ENCODE assay signal across 8 mouse cellular contexts in the genomic region with DNA sequence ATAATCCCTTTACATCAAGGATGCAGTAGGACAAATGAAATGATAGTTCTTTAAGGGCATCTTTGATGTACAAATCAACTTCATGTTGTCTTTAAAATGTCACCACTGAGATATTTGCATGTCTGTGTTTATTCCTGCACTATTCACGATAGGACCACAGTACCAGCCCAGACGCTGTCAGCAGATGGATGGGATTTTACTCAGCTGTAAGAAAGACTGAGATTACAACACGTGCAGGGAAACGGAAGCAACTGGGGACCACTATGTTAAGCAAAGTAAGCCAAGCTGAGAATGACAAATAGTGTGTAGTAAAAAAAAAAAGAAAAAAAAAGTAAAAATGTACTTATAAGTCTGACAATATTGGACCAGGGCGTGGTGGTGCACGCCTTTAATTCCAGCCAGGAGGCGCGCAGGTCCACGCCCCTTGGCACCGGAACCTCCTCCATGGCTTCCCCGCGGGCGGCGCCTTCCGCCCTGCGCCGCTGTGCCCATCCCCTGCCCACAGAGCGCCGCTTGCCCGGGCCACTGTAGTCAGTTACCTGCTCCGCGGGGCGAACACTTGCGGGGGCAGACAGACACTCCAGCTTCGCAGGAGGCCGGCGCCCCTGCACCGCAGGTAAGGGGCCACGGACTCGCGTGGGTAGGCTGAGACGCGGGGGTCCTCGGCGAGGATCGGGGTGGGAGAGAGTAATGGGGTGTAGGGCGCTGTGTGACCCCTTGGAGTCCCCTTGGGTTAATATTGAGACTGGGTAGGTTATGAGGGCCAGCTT.
DNase-seq lines count a peak whose midpoint lies in the region; ATAC-seq and TF ChIP-seq lines count a peak whose summit lies in the region.
"Not testable (repeated sequence)": the region's sequence is repeated elsewhere in the genome, so short reads cannot be mapped to it uniquely, and the experiment has no call there.

No protein-coding gene starts in this region.

- peak; percentile 22 for DNase-seq in embryonic facial prominence, embryonic 11.5 days (ENCODE audit: low spot score)
- DNase-seq in heart, embryonic 10.5 days (ENCODE audit: low spot score); left cerebral cortex, adult 2 months (ENCODE audit: extremely low spot score in 1 of 2, low spot score in 2 of 2): not testable (repeated sequence)

- H3K79me2 ChIP-seq in myocyte (ENCODE audit: control insufficient read depth, insufficient read depth): not testable (repeated sequence)

- H3K9ac ChIP-seq in embryonic facial prominence, embryonic 11.5 days (replicated peaks; ENCODE audit: low read length); stomach, embryonic 15.5 days: not testable (repeated sequence)
- peak overlapping the region; percentile 57 for H3K9ac ChIP-seq in hindbrain, embryonic 16.5 days (ENCODE audit: low read depth, low read length)
- peak overlapping the region; percentile 62 for H3K9ac ChIP-seq in lung, embryonic 16.5 days (ENCODE audit: low read length)

- not testable (repeated sequence) for TF ChIP-seq POLR2A in myocyte (IDR thresholded peaks at IDR 0.05; ENCODE audit: insufficient read length, low read depth)

- not testable (repeated sequence) for H3K27ac ChIP-seq in embryonic facial prominence, embryonic 11.5 days (replicated peaks; ENCODE audit: low read depth, low read length); heart, embryonic 10.5 days; hindbrain, embryonic 16.5 days (ENCODE audit: low read depth, low read length); left cerebral cortex, adult 2 months; lung, embryonic 16.5 days (ENCODE audit: low read length); stomach, embryonic 15.5 days

- not testable (repeated sequence) for H3K36me3 ChIP-seq in embryonic facial prominence, embryonic 11.5 days (replicated peaks; ENCODE audit: control insufficient read depth, insufficient read depth, low read depth, low read length); heart, embryonic 10.5 days; hindbrain, embryonic 16.5 days (ENCODE audit: control insufficient read depth, insufficient read depth, low read length); lung, embryonic 16.5 days (ENCODE audit: control insufficient read depth, insufficient read depth, low read length); myocyte (ENCODE audit: control insufficient read depth, insufficient read depth); stomach, embryonic 15.5 days

- intact Hi-C loops in left cerebral cortex, adult 2 months (cut with DNase I): not testable (repeated sequence)

- H3K4me1 ChIP-seq in embryonic facial prominence, embryonic 11.5 days (ENCODE audit: control insufficient read depth, insufficient read depth, low read length); heart, embryonic 10.5 days; lung, embryonic 16.5 days (replicated peaks; ENCODE audit: control insufficient read depth, insufficient read depth, low read length); stomach, embryonic 15.5 days: not testable (repeated sequence)
- H3K4me1 ChIP-seq in hindbrain, embryonic 16.5 days (ENCODE audit: control insufficient read depth, insufficient read depth, low read depth, low read length): peaks cover 12% of the 10 kb centered on the region

- not testable (repeated sequence) for H3ac ChIP-seq in myocyte (ENCODE audit: control insufficient read depth, insufficient read length)

- 3% methylated on average over 36 of the region's 37 CpGs for WGBS in embryonic facial prominence, embryonic 11.5 days
- 2% methylated on average over 37 of the region's 37 CpGs for WGBS in heart, embryonic 10.5 days
- WGBS in hindbrain, embryonic 16.5 days: under 1% methylated on average over 36 of the region's 37 CpGs
- WGBS in lung, embryonic 16.5 days: 2% methylated on average over 35 of the region's 37 CpGs
- WGBS in stomach, embryonic 15.5 days: 1% methylated on average over 37 of the region's 37 CpGs

- H3K27me3 ChIP-seq in embryonic facial prominence, embryonic 11.5 days (ENCODE audit: control insufficient read depth, insufficient read depth, low read length): peaks cover 11% of the 10 kb centered on the region; the same call in 1 of the 2 replicates
- H3K27me3 ChIP-seq in heart, embryonic 10.5 days (ENCODE audit: insufficient read depth, poor library complexity, severe bottlenecking); hindbrain, embryonic 16.5 days (replicated peaks; ENCODE audit: control insufficient read depth, insufficient read depth, low read length); lung, embryonic 16.5 days (ENCODE audit: control insufficient read depth, insufficient read depth, low read depth, low read length); stomach, embryonic 15.5 days (replicated peaks): not testable (repeated sequence)
- H3K27me3 ChIP-seq in myocyte (ENCODE audit: control insufficient read depth, insufficient read depth, insufficient read length): peaks cover 20% of the 10 kb centered on the region

- not testable (repeated sequence) for TF ChIP-seq CTCF in left cerebral cortex, adult 2 months (IDR thresholded peaks at IDR 0.05)

- peak overlapping the region; percentile 59 for H3K4me2 ChIP-seq in embryonic facial prominence, embryonic 11.5 days (ENCODE audit: low read depth, low read length)
- peak overlapping the region; percentile 94 for H3K4me2 ChIP-seq in hindbrain, embryonic 16.5 days (ENCODE audit: low read length)
- peak overlapping the region; percentile 94 for H3K4me2 ChIP-seq in lung, embryonic 16.5 days (ENCODE audit: low read depth, low read length)
- H3K4me2 ChIP-seq in myocyte (ENCODE audit: low read depth): peak overlapping the region; percentile 6
- peak overlapping the region; percentile 90 for H3K4me2 ChIP-seq in stomach, embryonic 15.5 days

- H3K4me3 ChIP-seq in embryonic facial prominence, embryonic 11.5 days (ENCODE audit: low read depth, low read length): peak overlapping the region; percentile 32
- H3K4me3 ChIP-seq in heart, embryonic 10.5 days: peak overlapping the region; percentile 59
- H3K4me3 ChIP-seq in hindbrain, embryonic 16.5 days (ENCODE audit: low read length): peak overlapping the region; percentile 54
- H3K4me3 ChIP-seq in left cerebral cortex, adult 2 months: 0 out of 2 replicates have a peak overlapping the region, but pooled peaks have one; percentile 4
- H3K4me3 ChIP-seq in lung, embryonic 16.5 days (ENCODE audit: low read length): peak overlapping the region; percentile 58
- not testable (repeated sequence) for H3K4me3 ChIP-seq in myocyte
- H3K4me3 ChIP-seq in stomach, embryonic 15.5 days (replicated peaks): peak overlapping the region; percentile 50

- peak; percentile 69 for ATAC-seq in activated CD4-positive, CD25-positive, alpha-beta regulatory T cell, adult 4 months
- ATAC-seq in embryonic facial prominence, embryonic 11.5 days (replicated peaks; ENCODE audit: insufficient number of reproducible peaks, low FRiP score, low TSS enrichment, low read depth): peak; percentile 49; the same call in 1 of the 2 replicates
- ATAC-seq in hindbrain, embryonic 16.5 days: peak; percentile 73
- peak; percentile 86 for ATAC-seq in lung, embryonic 16.5 days (ENCODE audit: low read depth)
- ATAC-seq in stomach, embryonic 15.5 days (ENCODE audit: insufficient read depth, low FRiP score, low read depth): peak; percentile 39; the same call in 1 of the 2 replicates

- H3K9me3 ChIP-seq in embryonic facial prominence, embryonic 11.5 days (replicated peaks; ENCODE audit: control insufficient read depth, low read length); heart, embryonic 10.5 days; hindbrain, embryonic 16.5 days (ENCODE audit: control insufficient read depth, low read length); lung, embryonic 16.5 days (ENCODE audit: control insufficient read depth, low read length); stomach, embryonic 15.5 days: not testable (repeated sequence)

Comparison
In these comparisons a context has a peak if more than half of its experiments do, and no peak if none do; other contexts are left out.
1. H3K4me2 ChIP-seq: peak in every context shown above with its lines; median percentile 94 in hindbrain, embryonic 16.5 days; 94 in lung, embryonic 16.5 days; 90 in stomach, embryonic 15.5 days; 59 in embryonic facial prominence, embryonic 11.5 days; 6 in myocyte.